Mouse (Mus musculus) heart, embryonic 11.5 days (tissue): ENCODE measurements around the gene Rpl32. TPM values are rescaled to one million over a fixed set of nuclear protein-coding genes. Genes with fewer than 3 reads are reported as not detected.

ENCODE experiments used
- microRNA-seq: library from miRNA; unstranded; fragments of <30 nt; microRNA quantifications from one replicate; pipeline ENCODE4, GENCODE M21; 2016; ENCODE audit warnings: borderline number of aligned reads
- polyA plus RNA-seq: library from polyadenylated mRNA; unstranded; fragments of >200 nt; fragmentation: Nextera tagmentation; extraction: Ambion mirVana; gene quantifications from 2 replicates; pipeline ENCODE4 v1.2.1, GENCODE M21; 2014

The Rpl32 gene
- polyA plus RNA-seq, 1 experiment from 2014 or later = 1,576 TPM

Small RNAs within 50 kb of the gene (microRNA-seq; reads per million reads assigned to microRNA genes)
- 0.20 reads per million for gene Mir7660

Other genes starting within 250 kb of the Rpl32 start
- 0.08 and 0.21 TPM in 2 replicates for gene Mkrn2os, start 216.2 kb downstream of the Rpl32 start, polyA plus RNA-seq
- 19.1 and 24.0 TPM in 2 replicates for gene Mkrn2, start 206.8 kb downstream of the Rpl32 start, polyA plus RNA-seq
- gene Raf1, start 132.1 kb downstream of the Rpl32 start, polyA plus RNA-seq = 96.3 and 107 TPM in 2 replicates
- gene Tmem40, start 46.3 kb downstream of the Rpl32 start, polyA plus RNA-seq = 4.2 and 4.4 TPM in 2 replicates
- 38.8 and 50.8 TPM in 2 replicates for gene Cand2, start 34.2 kb downstream of the Rpl32 start, polyA plus RNA-seq
- 0.50 and 0.63 TPM in 2 replicates for gene Efcab12, start 29.7 kb upstream of the Rpl32 start, polyA plus RNA-seq
- 12.5 and 14.6 TPM in 2 replicates for gene Mbd4, start 44.6 kb upstream of the Rpl32 start, polyA plus RNA-seq
- 21.0 and 26.7 TPM in 2 replicates for gene Ift122, start 44.7 kb upstream of the Rpl32 start, polyA plus RNA-seq
- gene Rho, start 123.0 kb upstream of the Rpl32 start, polyA plus RNA-seq = 0.04 and 0.16 TPM in 2 replicates
- not detected in 2 replicates for gene H1foo, start 136.2 kb upstream of the Rpl32 start, polyA plus RNA-seq
- 56.1 and 60.0 TPM in 2 replicates for gene Plxnd1, start 186.3 kb upstream of the Rpl32 start, polyA plus RNA-seq